ENCODE assay signal across 8 mouse cellular contexts in genomic region chr1:44041797-44042554, GRCm38 (mm10). TPM values are rescaled to one million over a fixed set of nuclear protein-coding genes. Genes with fewer than 3 reads are reported as not detected.
DNase-seq lines count a peak whose midpoint lies in the region; ATAC-seq and TF ChIP-seq lines count a peak whose summit lies in the region.

No protein-coding gene starts in this region.

- H3K36me3 ChIP-seq in hindbrain, postnatal 0 days (ENCODE audit: insufficient read depth, low read length), result no peaks in the 10 kb centered on the region
- no peaks in the 10 kb centered on the region for H3K36me3 ChIP-seq in megakaryocyte, embryonic 14.5 days (replicated peaks; ENCODE audit: low read length)

- peak; percentile 59 for DNase-seq in cerebellum, adult 9-10 months
- peak; percentile 80 for DNase-seq in forelimb bud, embryonic 11.5 days (ENCODE audit: low read depth, low spot score)
- DNase-seq in hindbrain, postnatal 0 days (ENCODE audit: low spot score), result peak; percentile 89
- peak; percentile 31 to 49 for DNase-seq in left cerebral cortex, adult 2 months (ENCODE audit: extremely low spot score in 1 of 2, low spot score in 2 of 2)
- DNase-seq in right cerebral cortex, adult 18-20 months, result peak; percentile 18
- DNase-seq in yolk sac, embryonic 10.5 days (ENCODE audit: low spot score), result peak; percentile 28

- H3K4me3 ChIP-seq in hindbrain, postnatal 0 days (ENCODE audit: low read length), result peak overlapping the region; percentile 44
- H3K4me3 ChIP-seq in left cerebral cortex, adult 2 months, result peak overlapping the region; percentile 35
- H3K4me3 ChIP-seq in megakaryocyte, embryonic 14.5 days (replicated peaks), result peak overlapping the region; percentile 92

- TF ChIP-seq CTCF in hindbrain, postnatal 0 days (IDR thresholded peaks at IDR 0.05; ENCODE audit: low read depth), result peak; percentile 89
- peak; percentile 92 for TF ChIP-seq CTCF in left cerebral cortex, adult 2 months (IDR thresholded peaks at IDR 0.05)

- ATAC-seq in activated CD4-positive, CD25-positive, alpha-beta regulatory T cell, adult 4 months, result peak; percentile 97
- ATAC-seq in hindbrain, postnatal 0 days, result peak; percentile 87

- intact Hi-C loops in left cerebral cortex, adult 2 months (cut with DNase I), result loop anchor here (2.0 to 5.0 kb wide), 2 partner anchors 139 to 285 kb away; no protein-coding TSS in a partner anchor

- H3K9ac ChIP-seq in hindbrain, postnatal 0 days (replicated peaks; ENCODE audit: low read length), result peak overlapping the region; percentile 58

- peak overlapping the region; percentile 91 for H3K4me2 ChIP-seq in hindbrain, postnatal 0 days (ENCODE audit: low read depth, low read length)

- H3K27ac ChIP-seq in hindbrain, postnatal 0 days, result 0 out of 2 replicates have a peak overlapping the region, but pooled peaks have one; percentile 26
- H3K27ac ChIP-seq in left cerebral cortex, adult 2 months, result no peak overlapping the region

- WGBS in hindbrain, postnatal 0 days, result under 1% methylated on average over 17 of the region's 17 CpGs

- no peaks in the 10 kb centered on the region for H3K27me3 ChIP-seq in hindbrain, postnatal 0 days (ENCODE audit: insufficient read depth, low read length)
- H3K27me3 ChIP-seq in megakaryocyte, embryonic 14.5 days (replicated peaks), result peaks cover 2% of the 10 kb centered on the region

- no peaks in the 10 kb centered on the region for H3K9me3 ChIP-seq in hindbrain, postnatal 0 days (ENCODE audit: low read length)
- no peaks in the 10 kb centered on the region for H3K9me3 ChIP-seq in megakaryocyte, embryonic 14.5 days

- no peaks in the 10 kb centered on the region for H3K4me1 ChIP-seq in hindbrain, postnatal 0 days (ENCODE audit: insufficient read depth, low read length)
- H3K4me1 ChIP-seq in megakaryocyte, embryonic 14.5 days, result peaks cover 13% of the 10 kb centered on the region

RNA-seq across cellular contexts. Expression of gene Gm8251, which starts 19.8 kb away (rescaled TPM):
- under 1 TPM; 0.17 to 0.29 TPM for polyA plus RNA-seq in activated CD4-positive, CD25-positive, alpha-beta regulatory T cell, adult 4 months (2017; shearing (Covaris generic))
- 0.04 TPM in 1 of 2 replicates, not detected in the other for total RNA-seq in hindbrain, postnatal 0 days (2014; rRNA removed)
- 0.03 and 0.05 TPM in 2 replicates for polyA plus RNA-seq in hindbrain, postnatal 0 days (2015; fragmentation: Nextera tagmentation; extraction: Ambion mirVana)
- not detected for total RNA-seq in left cerebral cortex, adult 2 months (2021)
- not detected in 2 replicates for polyA plus RNA-seq in megakaryocyte, embryonic 14.5 days (2012; ENCODE audit: insufficient read depth, low replicate concordance)

RNA-seq across cellular contexts. Expression of gene Mettl21c, which starts 22.1 kb away (rescaled TPM):
- polyA plus RNA-seq in activated CD4-positive, CD25-positive, alpha-beta regulatory T cell, adult 4 months (2017; shearing (Covaris generic)), result 1 to 10 TPM in 1 of 2 experiments, under 1 TPM in 1; 0.59 to 2.4 TPM
- 0.21 and 0.86 TPM in 2 replicates for total RNA-seq in hindbrain, postnatal 0 days (2014; rRNA removed)
- 1.5 and 1.8 TPM in 2 replicates for polyA plus RNA-seq in hindbrain, postnatal 0 days (2015; fragmentation: Nextera tagmentation; extraction: Ambion mirVana)
- total RNA-seq in left cerebral cortex, adult 2 months (2021), result not detected
- polyA plus RNA-seq in megakaryocyte, embryonic 14.5 days (2012; ENCODE audit: insufficient read depth, low replicate concordance), result not detected in 2 replicates

Comparison
In these comparisons a context has a peak if more than half of its experiments do, and no peak if none do; other contexts are left out.
1. DNase-seq: peak in every context shown above with its lines; median percentile 89 in hindbrain, postnatal 0 days; 80 in forelimb bud, embryonic 11.5 days; 59 in cerebellum, adult 9-10 months; 40 in left cerebral cortex, adult 2 months; 28 in yolk sac, embryonic 10.5 days; 18 in right cerebral cortex, adult 18-20 months.
2. H3K4me3 ChIP-seq: peak in every context shown above with its lines; median percentile 92 in megakaryocyte, embryonic 14.5 days; 44 in hindbrain, postnatal 0 days; 35 in left cerebral cortex, adult 2 months.